Mouse (Mus musculus) brown adipose tissue, adult 24 weeks (tissue): ENCODE measurements around the gene Clasp1. TPM values are rescaled to one million over a fixed set of nuclear protein-coding genes. Genes with fewer than 3 reads are reported as not detected.

ENCODE experiments used
- H3K27ac ChIP-seq: fragments of 200-500 bp; replicated peaks from 2 replicates; pipeline ENCODE4 v1.5.1; 2012; ENCODE audit warnings: low read depth, mild to moderate bottlenecking, low read length
- H3K4me1 ChIP-seq: fragments of 200-500 bp; 2 replicates; pipeline ENCODE4 v1.6.1; 2012; ENCODE audit warnings: low read length, mixed read lengths; ENCODE audit not compliant: control insufficient read depth, insufficient read depth, insufficient read length
- H3K4me3 ChIP-seq: fragments of 200-500 bp; 2 replicates; pipeline ENCODE4 v1.5.1; 2012; ENCODE audit warnings: low read depth, mild to moderate bottlenecking, low read length, moderate library complexity; ENCODE audit not compliant: insufficient read depth
- polyA plus RNA-seq: library from polyadenylated mRNA; stranded (reverse); fragments of >200 nt; gene quantifications from 2 replicates; pipeline ENCODE4 v1.2.4, GENCODE M21; 2012; ENCODE audit not compliant: missing spikeins, insufficient read depth, insufficient read length

Clasp1 gene
- polyA plus RNA-seq, 1 experiment, result 11.5 TPM

GRCm38 (mm10) chr1:118425982-118426381 is 37.1 kb downstream of the Clasp1 start:
- Histone ChIP-seq H3K27ac (no peak overlapping the region), H3K4me3 (no peak overlapping the region), H3K4me1 (peaks cover 10% of the 10 kb centered on the region; the same call in 1 of the 2 replicates)

GRCm38 (mm10) chr1:118428354-118429084 is 39.7 kb downstream of the Clasp1 start:
- peaks cover 10% of the 10 kb centered on the region; the same call in 1 of the 2 replicates for H3K4me1 ChIP-seq
- H3K4me3 ChIP-seq, result no peak overlapping the region
- H3K27ac ChIP-seq, result 0 out of 2 replicates have a peak overlapping the region, but pooled peaks have one; percentile 2

- H3K27ac ChIP-seq, result no peak overlapping the region
Measured at GRCm38 (mm10) chr1:118431548-118431947, 42.7 kb downstream of the Clasp1 start.

GRCm38 (mm10) chr1:118435001-118435473 is 46.2 kb downstream of the Clasp1 start:
- peaks cover 5% of the 10 kb centered on the region; the same call in 1 of the 2 replicates for H3K4me1 ChIP-seq
- H3K4me3 ChIP-seq, result no peak overlapping the region
- peak overlapping the region; percentile 53 for H3K27ac ChIP-seq

More at GRCm38 (mm10) chr1:118431548-118431947, 42.7 kb downstream of the Clasp1 start:
- Histone ChIP-seq H3K4me3 (no peak overlapping the region), H3K4me1 (peaks cover 15% of the 10 kb centered on the region; the same call in 1 of the 2 replicates)

GRCm38 (mm10) chr1:118437856-118438255 is 49.0 kb downstream of the Clasp1 start:
- no peak overlapping the region for H3K4me3 ChIP-seq
- 0 out of 2 replicates have a peak, but pooled peaks cover 5% of the 10 kb centered on the region for H3K4me1 ChIP-seq
- H3K27ac ChIP-seq, result no peak overlapping the region

GRCm38 (mm10) chr1:118438332-118438731 is 49.5 kb downstream of the Clasp1 start:
- Histone ChIP-seq H3K4me3 (no peak overlapping the region), H3K4me1 (0 out of 2 replicates have a peak, but pooled peaks cover 5% of the 10 kb centered on the region), H3K27ac (no peak overlapping the region)

- Histone ChIP-seq H3K4me1 (peaks cover 5% of the 10 kb centered on the region; the same call in 1 of the 2 replicates), H3K4me3 (no peak overlapping the region), H3K27ac (no peak overlapping the region)
Measured at GRCm38 (mm10) chr1:118440547-118440946, 51.7 kb downstream of the Clasp1 start.

GRCm38 (mm10) chr1:118444420-118444819 is 55.6 kb downstream of the Clasp1 start:
- Histone ChIP-seq H3K4me3 (no peak overlapping the region), H3K27ac (no peak overlapping the region)

GRCm38 (mm10) chr1:118444988-118445387 is 56.1 kb downstream of the Clasp1 start:
- no peak overlapping the region for H3K27ac ChIP-seq
- H3K4me1 ChIP-seq, result peaks cover 15% of the 10 kb centered on the region; the same call in 1 of the 2 replicates
- H3K4me3 ChIP-seq, result no peak overlapping the region

More at GRCm38 (mm10) chr1:118444420-118444819, 55.6 kb downstream of the Clasp1 start:
- H3K4me1 ChIP-seq, result peaks cover 15% of the 10 kb centered on the region; the same call in 1 of the 2 replicates

GRCm38 (mm10) chr1:118445441-118445840 is 56.6 kb downstream of the Clasp1 start:
- Histone ChIP-seq H3K4me1 (peaks cover 15% of the 10 kb centered on the region; the same call in 1 of the 2 replicates), H3K27ac (no peak overlapping the region), H3K4me3 (no peak overlapping the region)

GRCm38 (mm10) chr1:118446006-118446405 is 57.1 kb downstream of the Clasp1 start:
- H3K4me3 ChIP-seq, result no peak overlapping the region
- no peak overlapping the region for H3K27ac ChIP-seq
- H3K4me1 ChIP-seq, result peaks cover 15% of the 10 kb centered on the region; the same call in 1 of the 2 replicates

- peaks cover 15% of the 10 kb centered on the region; the same call in 1 of the 2 replicates for H3K4me1 ChIP-seq
- no peak overlapping the region for H3K27ac ChIP-seq
- H3K4me3 ChIP-seq, result no peak overlapping the region
Measured at GRCm38 (mm10) chr1:118447131-118447530, 58.3 kb downstream of the Clasp1 start.

GRCm38 (mm10) chr1:118448214-118448613 is 59.4 kb downstream of the Clasp1 start:
- Histone ChIP-seq H3K4me1 (peaks cover 26% of the 10 kb centered on the region), H3K27ac (no peak overlapping the region)

GRCm38 (mm10) chr1:118450891-118451450 is 62.1 kb downstream of the Clasp1 start:
- no peak overlapping the region for H3K27ac ChIP-seq
- H3K4me3 ChIP-seq, result no peak overlapping the region
- H3K4me1 ChIP-seq, result peaks cover 30% of the 10 kb centered on the region

More at GRCm38 (mm10) chr1:118448214-118448613, 59.4 kb downstream of the Clasp1 start:
- H3K4me3 ChIP-seq, result no peak overlapping the region

GRCm38 (mm10) chr1:118453577-118453976 is 64.7 kb downstream of the Clasp1 start:
- Histone ChIP-seq H3K4me3 (no peak overlapping the region), H3K4me1 (peaks cover 37% of the 10 kb centered on the region), H3K27ac (peak overlapping the region; percentile 50; the same call in 1 of the 2 replicates)
